Mouse (Mus musculus): ENCODE results near the gene Tnrc6a. TPM values are rescaled to one million over a fixed set of nuclear protein-coding genes. Genes with fewer than 3 reads are reported as not detected.

The Tnrc6a gene
- total RNA-seq, 2 experiments from 2014 or later, result 70.3 to 76.4 TPM

- no peak for DNase-seq (ENCODE audit: low spot score in 2 of 2)
Observed at GRCm38 (mm10) chr7:123187246-123187645, 63.6 kb downstream of the Tnrc6a start.

- DNase-seq (ENCODE audit: low spot score in 2 of 2), result no peak
Observed at GRCm38 (mm10) chr7:123188462-123188861, 64.8 kb downstream of the Tnrc6a start.

GRCm38 (mm10) chr7:123189762-123190161, 66.1 kb downstream of the Tnrc6a start:
- DNase-seq (ENCODE audit: low spot score in 2 of 2), result no peak

- no peak for DNase-seq (ENCODE audit: low spot score in 2 of 2)
Observed at GRCm38 (mm10) chr7:123191731-123192130, 68.0 kb downstream of the Tnrc6a start.

GRCm38 (mm10) chr7:123193201-123193600, 69.5 kb downstream of the Tnrc6a start:
- DNase-seq (ENCODE audit: low spot score in 2 of 2), result no peak

- DNase-seq (ENCODE audit: low spot score in 2 of 2), result no peak
Observed at GRCm38 (mm10) chr7:123194696-123195095, 71.0 kb downstream of the Tnrc6a start.

- DNase-seq (ENCODE audit: low spot score in 2 of 2), result no peak
Observed at GRCm38 (mm10) chr7:123196432-123196831, 72.7 kb downstream of the Tnrc6a start.

- no peak for DNase-seq (ENCODE audit: low spot score in 2 of 2)
Observed at GRCm38 (mm10) chr7:123198695-123199094, 75.0 kb downstream of the Tnrc6a start.

GRCm38 (mm10) chr7:123199151-123199550, 75.5 kb downstream of the Tnrc6a start:
- no peak for DNase-seq (ENCODE audit: low spot score in 2 of 2)

- DNase-seq (ENCODE audit: low spot score in 2 of 2), result no peak
Observed at GRCm38 (mm10) chr7:123199656-123200206, 76.0 kb downstream of the Tnrc6a start.

GRCm38 (mm10) chr7:123200722-123201121, 77.0 kb downstream of the Tnrc6a start:
- DNase-seq (ENCODE audit: low spot score in 2 of 2), result no peak

- DNase-seq (ENCODE audit: low spot score in 2 of 2), result no peak
Observed at GRCm38 (mm10) chr7:123205261-123205660, 81.6 kb downstream of the Tnrc6a start.

- no peak for DNase-seq (ENCODE audit: low spot score in 2 of 2)
Observed at GRCm38 (mm10) chr7:123207561-123207960, 83.9 kb downstream of the Tnrc6a start.

GRCm38 (mm10) chr7:123209864-123210263, 86.2 kb downstream of the Tnrc6a start:
- DNase-seq (ENCODE audit: low spot score in 2 of 2), result no peak

GRCm38 (mm10) chr7:123211461-123211860, 87.8 kb downstream of the Tnrc6a start:
- DNase-seq (ENCODE audit: low spot score in 2 of 2), result no peak

GRCm38 (mm10) chr7:123212316-123212715, 88.6 kb downstream of the Tnrc6a start:
- DNase-seq (ENCODE audit: low spot score in 2 of 2), result no peak

- no peak for DNase-seq (ENCODE audit: low spot score in 2 of 2)
Observed at GRCm38 (mm10) chr7:123214365-123215075, 90.8 kb downstream of the Tnrc6a start, which contains the start of gene Slc5a11. Slc5a11 (plus strand) TSS chr7:123214780.

GRCm38 (mm10) chr7:123215138-123215537, 91.5 kb downstream of the Tnrc6a start:
- no peak for DNase-seq (ENCODE audit: low spot score in 2 of 2)

GRCm38 (mm10) chr7:123217448-123218354, 94.0 kb downstream of the Tnrc6a start:
- no peak for DNase-seq (ENCODE audit: low spot score in 2 of 2)

- DNase-seq (ENCODE audit: low spot score in 2 of 2), result no peak
Observed at GRCm38 (mm10) chr7:123218620-123219019, 94.9 kb downstream of the Tnrc6a start.

GRCm38 (mm10) chr7:123219781-123220632, 96.3 kb downstream of the Tnrc6a start:
- no peak for DNase-seq (ENCODE audit: low spot score in 2 of 2)
